ENCODE assay signal across 9 mouse cellular contexts in genomic region chr4:133836575-133836974, GRCm38 (mm10). TPM values are rescaled to one million over a fixed set of nuclear protein-coding genes. Genes with fewer than 3 reads are reported as not detected.
DNase-seq lines count a peak whose midpoint lies in the region; ATAC-seq lines count a peak whose summit lies in the region.
"Had no signal": no experiment of that assay in that cellular context is flagged by ENCODE, and none has a peak within 500 bp of the region (broad histone marks: within the 10 kb centered on the region; RNA-seq: fewer than 3 reads in every experiment).

No protein-coding gene starts in this region.

- no peaks in the 10 kb centered on the region for H3K9me3 ChIP-seq in liver, embryonic 15.5 days (replicated peaks)
- H3K9me3 ChIP-seq: lung, embryonic 15.5 days had no signal

- WGBS in liver, embryonic 15.5 days (ENCODE audit: insufficient replicate concordance): 38% methylated on average over 10 of the region's 10 CpGs

- H3K4me3 ChIP-seq in liver, embryonic 15.5 days (replicated peaks): no peak overlapping the region
- H3K4me3 ChIP-seq: lung, embryonic 15.5 days had no signal

- intact Hi-C loops in left cerebral cortex, postnatal 4 days (cut with DNase I): no loop called here

- no peaks in the 10 kb centered on the region for H3K27me3 ChIP-seq in liver, embryonic 15.5 days
- H3K27me3 ChIP-seq: lung, embryonic 15.5 days had no signal

- H3K9ac ChIP-seq in liver, embryonic 15.5 days: no peak overlapping the region
- H3K9ac ChIP-seq: lung, embryonic 15.5 days had no signal

- no peak overlapping the region for H3K4me2 ChIP-seq in liver, embryonic 15.5 days
- H3K4me2 ChIP-seq: lung, embryonic 15.5 days had no signal

- ATAC-seq in liver, embryonic 15.5 days (ENCODE audit: insufficient read depth): peak; percentile 48; the same call in 1 of the 2 replicates

- no peaks in the 10 kb centered on the region for H3K36me3 ChIP-seq in liver, embryonic 15.5 days (replicated peaks)
- H3K36me3 ChIP-seq: lung, embryonic 15.5 days had no signal

- H3K27ac ChIP-seq in liver, embryonic 15.5 days (replicated peaks): no peak overlapping the region
- H3K27ac ChIP-seq: lung, embryonic 15.5 days had no signal

- DNase-seq in adrenal gland, adult (ENCODE audit: inconsistent age in 2 of 2, low spot score in 1 of 2): peak; percentile 41 to 60
- DNase-seq in adrenal gland, postnatal 4 days (ENCODE audit: low spot score in 2 of 2): no peak
- DNase-seq in left cerebral cortex, postnatal 4 days: peak; percentile 48
- no peak for DNase-seq in left cerebral cortex, adult 9 months (ENCODE audit: low spot score in 2 of 2)
- DNase-seq in embryo, embryonic 10.5 days (ENCODE audit: low spot score): peak; percentile 58
- DNase-seq in thymus, postnatal 25 days: peak; percentile 56
- DNase-seq in gastrocnemius, postnatal 4 days (ENCODE audit: low spot score in 2 of 2): no peak

- H3K4me1 ChIP-seq in liver, embryonic 15.5 days (replicated peaks): peaks cover 8% of the 10 kb centered on the region
- H3K4me1 ChIP-seq: lung, embryonic 15.5 days had no signal

RNA-seq across cellular contexts. Expression of gene Rps6ka1, which starts 51.0 kb away (rescaled TPM):
- 10 to 100 TPM; 29.5 to 31.0 TPM for total RNA-seq in adrenal gland, postnatal 4 days (2021)
- total RNA-seq in left cerebral cortex, postnatal 4 days (2021): 10 to 100 TPM; 16.8 to 18.7 TPM
- 68.0 and 77.2 TPM in 2 replicates for polyA plus RNA-seq in liver, embryonic 15.5 days (2015; fragmentation: Nextera tagmentation; extraction: Ambion mirVana)
- 1 to 10 TPM; 9.0 to 9.6 TPM for total RNA-seq in gastrocnemius, postnatal 4 days (2021)

Comparison
In these comparisons a context has a peak if more than half of its experiments do, and no peak if none do; other contexts are left out.
1. DNase-seq: peak in adrenal gland, adult (2 of 2), left cerebral cortex, postnatal 4 days (single experiment), embryo, embryonic 10.5 days (single experiment) and thymus, postnatal 25 days (single experiment); none in adrenal gland, postnatal 4 days (0 of 2), left cerebral cortex, adult 9 months (0 of 2) and gastrocnemius, postnatal 4 days (0 of 2).